Mouse (Mus musculus) embryo, embryonic 9.5 days (tissue): ENCODE data around the gene Trpv3.
A peak's percentile ranks its signal among the peaks of the same experiment; 100 is the strongest.

Source experiments
- DNase-seq: peaks from one replicate; pipeline ENCODE4 v3.0.0-alpha.2; 2017; ENCODE audit errors: extremely low spot score

Trpv3 gene

GRCm38 (mm10) chr11:73267267-73267666 lies at the start of gene Trpv3:
Trpv3 (plus strand) TSS chr11:73267388.
- DNase-seq = no peak

GRCm38 (mm10) chr11:73219671-73220070 lies 47.5 kb upstream of the Trpv3 start:
- no peak for DNase-seq

- no peak for DNase-seq
These were observed 46.5 kb upstream of the Trpv3 start for GRCm38 (mm10) chr11:73220651-73221050.

GRCm38 (mm10) chr11:73222846-73223245 lies 44.3 kb upstream of the Trpv3 start:
- DNase-seq = no peak

DNA sequence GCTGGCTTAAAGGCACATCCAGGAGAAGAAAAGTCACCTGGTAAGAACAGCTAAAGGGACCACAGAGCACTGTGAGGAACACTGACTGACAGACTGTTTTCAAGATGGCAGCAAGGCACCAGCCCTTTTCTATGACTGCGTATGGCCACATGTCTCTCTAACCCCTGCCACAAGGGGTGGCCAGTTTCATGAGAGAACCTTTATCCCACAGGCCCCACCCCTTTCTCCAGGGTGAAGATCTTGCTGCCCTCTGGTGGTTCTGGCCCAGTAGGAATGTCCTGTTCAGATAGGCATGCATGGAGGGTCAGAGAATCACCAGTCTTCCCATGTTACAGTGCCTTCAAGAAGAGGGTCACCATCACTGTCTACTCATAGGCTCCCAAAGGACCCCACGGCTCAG lies 43.2 kb upstream of the Trpv3 start:
- no peak for DNase-seq

GRCm38 (mm10) chr11:73225856-73226255 lies 41.3 kb upstream of the Trpv3 start:
- DNase-seq = no peak

GRCm38 (mm10) chr11:73228881-73229280 lies 38.3 kb upstream of the Trpv3 start:
- no peak for DNase-seq

DNA sequence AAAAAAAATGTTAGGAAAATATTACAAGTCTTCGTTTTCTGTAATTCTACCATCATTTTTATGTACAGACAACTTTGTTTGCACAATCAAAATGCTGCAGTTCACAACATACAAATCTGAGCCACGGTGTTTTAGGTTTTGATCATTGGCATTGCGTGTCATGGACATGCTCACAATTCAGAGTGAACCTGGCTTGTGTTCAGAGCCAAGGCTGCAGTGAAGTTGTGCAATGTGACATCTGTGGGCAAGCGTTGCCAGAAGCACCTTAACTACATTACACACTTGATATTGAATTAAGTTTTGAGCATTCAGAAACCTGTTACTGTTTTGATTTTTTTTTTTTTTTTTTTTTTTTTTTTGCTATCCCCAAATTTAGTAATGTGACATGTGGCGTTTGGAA lies 37.1 kb upstream of the Trpv3 start:
- DNase-seq = no peak

GRCm38 (mm10) chr11:73232513-73232912 lies 34.7 kb upstream of the Trpv3 start:
- DNase-seq = no peak

GRCm38 (mm10) chr11:73233992-73234391 lies 33.2 kb upstream of the Trpv3 start, which contains the start of gene Trpv1:
Trpv1 (plus strand) TSS chr11:73234292.
- DNase-seq = no peak

GRCm38 (mm10) chr11:73235990-73236701 lies 31.0 kb upstream of the Trpv3 start:
- DNase-seq = no peak

DNA sequence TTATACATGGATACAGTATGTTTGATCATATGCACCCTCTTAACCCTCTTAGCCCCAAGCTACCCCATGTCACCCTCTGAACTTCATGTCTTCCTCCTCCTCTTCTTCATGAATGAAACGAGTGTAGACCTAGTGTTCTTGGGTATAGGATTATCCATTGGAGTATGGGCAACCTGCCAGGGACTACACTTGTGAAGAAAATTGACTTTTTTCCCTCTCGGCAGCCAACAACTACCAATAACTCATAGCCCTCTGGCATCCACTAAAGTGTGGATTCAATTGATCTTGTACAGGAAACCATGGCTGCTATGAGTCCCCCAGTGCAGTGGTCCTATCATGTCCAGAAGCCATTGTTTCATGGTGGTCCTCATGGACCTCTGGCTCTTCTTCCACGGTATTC lies 30.5 kb upstream of the Trpv3 start:
- no peak for DNase-seq

DNA sequence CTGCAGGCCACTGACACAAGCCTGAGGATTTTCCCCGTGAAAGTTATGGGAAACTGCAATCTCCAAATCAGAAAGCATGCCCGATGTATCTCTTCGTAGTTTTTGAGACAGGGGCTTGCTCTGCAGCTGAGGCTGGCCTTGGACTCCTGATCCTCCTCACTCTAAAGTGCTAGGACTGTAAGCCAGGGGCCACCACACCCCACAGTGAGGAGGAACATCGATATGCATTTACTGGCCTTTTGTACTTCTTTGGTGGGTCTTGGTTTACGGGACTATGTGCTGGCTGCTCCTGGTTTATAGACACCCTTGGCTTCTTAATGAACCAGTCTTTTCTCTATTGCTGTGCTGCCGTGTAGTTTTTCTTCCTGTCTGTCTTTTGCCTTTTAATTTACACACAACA lies 25.0 kb upstream of the Trpv3 start:
- no peak for DNase-seq

GRCm38 (mm10) chr11:73242777-73243176 lies 24.4 kb upstream of the Trpv3 start:
- no peak for DNase-seq

- DNase-seq = no peak
These were observed 9.7 kb upstream of the Trpv3 start for GRCm38 (mm10) chr11:73257362-73257945.

GRCm38 (mm10) chr11:73258664-73259063 lies 8.5 kb upstream of the Trpv3 start:
- DNase-seq = no peak

DNA sequence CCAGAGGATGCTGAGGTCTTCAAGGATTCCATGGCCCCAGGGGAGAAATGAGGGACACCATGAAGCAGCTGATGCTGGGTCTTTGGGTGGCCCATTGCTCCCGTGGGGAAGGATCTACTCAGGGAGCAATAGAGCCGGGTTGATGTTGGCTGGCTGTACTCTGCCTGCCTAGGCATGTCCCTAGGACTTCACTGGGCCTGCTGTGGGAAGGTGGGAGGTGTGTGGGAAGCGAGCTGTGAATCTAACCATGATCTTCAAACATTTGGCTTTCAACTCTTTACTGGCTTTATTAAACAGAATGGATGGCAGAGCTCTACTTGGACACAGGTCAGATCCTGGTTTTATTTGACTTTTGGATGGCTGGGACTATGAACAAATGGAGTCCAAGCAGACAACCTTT lies 6.7 kb upstream of the Trpv3 start:
- no peak for DNase-seq

DNA sequence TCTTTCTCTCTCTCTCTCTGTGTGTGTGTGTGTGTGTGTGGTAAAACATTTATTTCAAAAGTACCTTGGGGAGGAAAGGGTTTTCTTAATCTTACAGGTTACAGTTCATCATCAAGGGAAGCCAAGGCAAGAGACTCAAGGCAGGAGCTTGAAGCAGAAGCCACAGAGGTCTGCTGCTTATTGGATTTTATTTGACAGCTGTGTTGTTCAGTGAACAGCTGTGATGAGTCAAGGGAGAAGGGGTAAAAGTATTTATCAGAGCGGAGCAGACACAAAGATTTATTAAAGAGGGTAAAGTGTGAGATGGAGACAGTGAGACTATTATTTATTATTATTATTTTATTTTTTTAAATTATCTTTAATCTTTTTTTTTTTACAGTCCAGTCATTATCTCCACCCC lies 5.8 kb upstream of the Trpv3 start:
- DNase-seq = no peak

DNA sequence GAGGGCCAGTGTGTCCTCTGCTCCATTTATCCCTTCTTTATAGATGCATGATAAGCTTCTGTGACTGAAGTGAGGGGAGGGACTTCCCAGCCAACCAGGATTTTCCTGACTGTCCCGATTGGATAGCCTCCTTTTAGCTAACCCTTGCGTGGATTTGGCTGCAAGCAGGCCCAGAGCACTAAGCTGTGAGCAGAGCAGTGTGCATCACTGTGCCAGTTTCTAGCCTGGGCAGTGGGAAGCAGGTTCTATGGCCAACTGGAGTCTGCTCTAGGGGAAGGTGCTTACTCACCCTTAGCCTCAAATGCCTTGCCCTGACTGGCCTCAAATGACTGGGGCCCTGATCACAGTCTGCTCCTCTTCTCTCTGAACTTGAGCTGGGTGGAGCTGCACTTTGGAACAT lies 7.6 kb downstream of the Trpv3 start:
- no peak for DNase-seq

GRCm38 (mm10) chr11:73280710-73281109 lies 13.5 kb downstream of the Trpv3 start:
- peak; percentile 18 for DNase-seq

DNA sequence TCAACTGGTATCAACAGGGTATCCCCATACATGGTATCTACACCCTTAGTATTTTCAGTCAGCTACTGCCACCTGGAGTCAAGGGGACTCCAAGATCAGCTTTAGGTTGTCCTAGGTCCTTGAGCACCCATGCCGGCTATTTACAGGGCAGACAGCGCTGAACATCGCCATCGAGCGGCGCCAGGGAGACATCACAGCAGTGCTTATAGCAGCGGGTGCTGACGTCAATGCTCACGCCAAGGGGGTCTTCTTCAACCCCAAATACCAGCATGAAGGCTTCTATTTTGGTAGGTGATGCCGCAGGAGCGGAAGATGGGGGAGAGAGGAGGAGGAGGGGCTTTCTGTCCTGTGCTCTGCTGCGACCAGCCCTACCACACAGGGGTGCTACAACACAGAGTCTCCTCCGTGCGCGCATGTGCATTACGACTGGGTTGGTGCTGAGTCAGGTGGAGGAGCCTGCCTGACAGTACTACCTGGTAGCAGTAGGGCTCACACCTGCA lies 14.4 kb downstream of the Trpv3 start:
- DNase-seq = peak; percentile 54

DNA sequence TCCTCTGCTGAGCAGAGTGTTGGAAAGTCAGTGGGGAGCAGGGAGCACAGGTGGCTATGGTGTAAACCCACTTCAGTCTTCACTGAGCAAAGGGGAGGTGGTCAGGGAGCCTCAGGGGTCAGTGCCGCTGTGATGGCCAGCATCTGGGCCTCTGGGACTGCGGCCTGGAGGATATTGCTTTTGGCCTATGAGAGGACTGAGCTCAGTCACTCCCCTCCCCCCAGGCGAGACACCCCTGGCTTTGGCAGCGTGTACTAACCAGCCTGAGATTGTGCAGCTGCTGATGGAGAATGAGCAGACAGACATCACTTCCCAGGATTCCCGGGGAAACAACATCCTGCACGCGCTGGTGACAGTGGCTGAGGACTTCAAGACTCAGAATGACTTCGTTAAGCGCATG lies 16.2 kb downstream of the Trpv3 start:
- DNase-seq = no peak

DNA sequence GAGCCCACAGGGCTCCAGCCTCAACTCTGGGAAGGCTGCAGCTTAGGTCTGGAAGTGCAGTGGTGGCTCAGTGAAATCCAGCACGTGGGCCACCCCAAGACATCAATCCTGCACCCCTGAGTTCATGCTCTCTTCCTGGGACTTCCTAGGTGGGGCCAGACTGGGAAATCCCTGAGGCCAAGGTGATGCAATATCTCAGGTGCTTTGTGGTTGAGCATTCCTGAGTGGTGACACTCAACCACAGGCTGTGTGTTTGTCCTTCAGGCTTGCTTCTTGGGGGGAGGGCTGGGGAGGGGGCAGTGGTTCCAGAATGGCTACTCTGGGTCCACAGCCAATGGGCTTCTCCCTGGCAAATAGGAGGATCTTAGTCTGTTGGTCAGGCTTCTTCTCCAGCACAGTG lies 16.7 kb downstream of the Trpv3 start:
- DNase-seq = no peak

DNA sequence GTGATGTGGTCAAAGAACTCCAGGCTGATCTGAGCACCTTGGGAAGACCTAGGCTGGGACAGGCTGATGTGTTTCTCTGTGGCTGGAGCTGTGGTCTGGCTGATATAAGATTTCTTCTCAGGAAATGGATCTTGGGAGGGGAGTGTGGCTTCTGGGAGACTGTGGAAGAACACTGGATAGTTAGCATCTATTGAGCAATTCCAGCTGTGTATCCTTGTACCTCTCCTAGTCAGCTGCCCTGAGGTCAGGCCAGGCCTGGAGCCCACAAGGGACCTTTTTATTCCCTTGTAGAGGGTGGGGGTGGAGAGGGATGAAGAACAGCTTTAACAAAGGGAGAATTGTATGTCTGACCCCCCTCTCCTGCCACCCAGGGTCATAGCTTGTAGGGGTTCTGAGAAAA lies 17.2 kb downstream of the Trpv3 start:
- DNase-seq = no peak
